Mouse (Mus musculus) cerebellum, postnatal 36 days (tissue): ENCODE data around the gene BC048403.
"Not testable (repeated sequence)": the region's sequence is repeated elsewhere in the genome, so short reads cannot be mapped to it uniquely, and the experiment has no call there.

Experiments
- DNase-seq, 2 experiments: peaks; one replicate each; pipeline ENCODE4 v3.0.0; 2021 to 2022; ENCODE audit warnings: mixed read lengths in 2 of 2

The BC048403 gene

DNA sequence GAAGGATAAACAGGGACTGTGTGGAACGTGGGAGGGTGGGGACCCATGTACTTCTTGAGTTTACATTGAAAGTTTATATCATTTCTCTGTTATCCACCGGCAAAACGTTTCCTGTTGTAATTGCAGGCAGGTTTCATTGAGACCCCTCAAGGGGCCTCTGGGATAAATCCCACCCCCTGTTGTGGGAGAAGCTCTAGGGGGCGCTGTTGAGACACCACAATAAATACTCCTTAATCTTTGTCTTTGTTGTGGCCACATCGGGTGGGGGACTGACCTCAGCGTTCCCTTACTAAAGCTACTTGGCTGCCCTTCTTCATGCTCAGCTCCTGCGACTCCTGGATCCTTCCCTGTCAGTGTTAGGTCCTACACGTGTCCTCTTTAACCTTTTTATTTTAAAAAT is 19.4 kb downstream of the BC048403 start:
- no peak for DNase-seq

DNA sequence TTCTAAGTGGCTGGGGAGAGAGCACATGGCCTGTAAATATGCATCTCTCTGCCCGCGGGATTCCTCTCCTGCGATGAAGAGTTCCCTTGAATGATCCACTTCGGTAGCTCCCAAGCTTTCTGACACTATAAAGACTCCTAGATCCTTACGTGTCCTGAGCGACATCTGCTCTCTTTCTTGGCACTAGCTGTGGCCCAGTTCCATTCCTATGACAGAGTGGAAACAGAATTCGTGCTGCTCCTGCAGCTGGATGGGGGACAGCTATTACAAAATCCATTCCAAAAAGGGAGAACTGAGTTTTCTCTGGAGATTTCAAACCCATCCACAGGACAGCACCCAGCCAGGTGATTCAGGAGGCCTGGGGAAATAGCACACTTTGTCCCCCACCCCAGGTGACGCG is 22.4 kb downstream of the BC048403 start:
- no peak for DNase-seq

DNA sequence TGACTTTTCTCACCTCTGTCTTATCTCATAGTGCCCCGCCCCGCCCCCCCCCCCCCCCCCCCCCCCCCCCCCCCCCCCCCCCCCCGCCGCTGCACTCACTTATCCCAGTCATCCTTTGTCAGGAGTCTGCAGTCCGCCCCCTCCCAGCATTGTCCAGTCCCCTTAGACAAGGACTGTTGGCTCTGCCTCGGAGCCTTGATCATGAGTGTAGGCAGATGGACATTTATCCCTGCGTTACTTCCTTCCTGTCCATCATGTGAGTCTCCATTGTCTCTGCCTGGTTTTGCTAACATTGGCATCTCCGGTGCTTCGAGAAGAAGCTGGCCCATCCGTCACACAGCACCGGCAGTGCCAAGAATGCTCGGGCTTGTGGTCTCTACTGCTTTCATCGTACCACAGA is 23.5 kb downstream of the BC048403 start:
- no peak for DNase-seq

DNA sequence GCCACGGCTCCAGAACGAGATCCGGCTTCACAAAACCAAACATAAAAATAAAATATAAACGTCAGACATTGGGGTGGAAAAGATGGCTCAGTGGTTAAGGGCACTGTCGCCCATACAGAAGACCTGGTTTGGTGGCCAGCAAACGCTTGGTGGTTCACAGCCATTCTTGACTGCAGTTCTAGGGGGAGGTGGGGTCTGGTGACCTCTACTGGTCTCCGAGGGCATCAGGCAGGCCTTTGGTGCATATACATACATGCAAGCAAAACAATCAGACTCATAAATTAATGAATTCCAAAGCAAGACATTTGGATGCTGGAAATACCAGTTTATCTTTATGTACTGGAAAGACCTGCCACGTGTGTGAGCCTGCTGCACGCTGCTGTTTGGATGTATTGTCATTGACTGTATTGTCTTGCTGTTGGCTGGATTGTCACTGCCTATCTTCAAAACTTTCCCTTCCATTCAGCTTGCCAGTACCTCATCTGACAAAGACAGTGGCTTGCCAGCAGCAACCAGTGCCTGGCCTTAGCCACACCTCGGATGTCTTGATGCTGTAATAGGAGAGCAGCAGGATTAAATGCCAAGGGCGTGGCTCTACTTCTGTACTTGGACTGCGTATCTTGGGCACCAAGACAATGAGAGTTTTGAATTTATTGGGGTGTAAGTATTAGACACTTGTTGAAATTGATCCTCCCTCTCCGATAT is 24.9 kb downstream of the BC048403 start:
- no peak for DNase-seq

DNA sequence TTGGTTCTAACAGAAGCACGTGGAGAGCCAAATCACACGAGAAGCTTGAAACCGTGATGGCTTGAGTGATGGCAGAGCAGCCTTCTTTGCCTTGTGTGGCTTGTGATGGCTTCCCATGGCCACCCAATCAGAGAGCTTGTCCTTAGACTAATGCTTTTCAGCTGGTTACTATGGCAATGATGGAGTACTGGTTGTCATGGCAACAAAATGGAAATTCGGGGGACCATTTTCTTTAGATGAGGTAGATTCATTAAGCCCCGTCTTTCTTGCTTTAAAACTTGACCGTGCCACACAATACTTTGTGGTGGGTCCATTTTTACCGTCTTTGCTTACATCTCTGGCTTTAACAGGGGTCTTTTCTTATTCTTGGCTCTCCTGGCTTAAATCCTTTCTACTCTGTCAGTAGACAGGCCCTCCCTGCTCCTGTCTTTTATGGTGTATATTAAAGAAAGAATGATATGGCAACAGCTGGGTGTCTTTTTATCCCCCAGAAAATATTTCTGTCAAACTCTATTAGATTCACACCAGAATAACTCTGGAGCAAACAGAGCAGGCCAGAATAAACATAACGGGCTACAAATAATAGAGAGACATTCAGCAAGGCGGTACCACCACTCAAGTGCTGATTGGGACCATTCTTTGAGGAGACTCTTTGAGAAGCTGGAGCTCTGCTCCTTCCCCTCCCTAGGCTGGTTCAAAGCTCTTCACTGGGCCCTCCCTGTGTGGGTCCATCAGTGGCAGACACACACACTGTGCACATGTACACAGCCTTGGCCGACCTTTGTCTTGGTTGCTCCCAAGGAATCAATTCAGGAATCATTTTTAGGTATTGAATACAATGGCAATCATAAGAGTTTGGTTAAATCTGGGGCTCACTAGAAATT is 25.7 kb downstream of the BC048403 start:
- no peak for DNase-seq

DNA sequence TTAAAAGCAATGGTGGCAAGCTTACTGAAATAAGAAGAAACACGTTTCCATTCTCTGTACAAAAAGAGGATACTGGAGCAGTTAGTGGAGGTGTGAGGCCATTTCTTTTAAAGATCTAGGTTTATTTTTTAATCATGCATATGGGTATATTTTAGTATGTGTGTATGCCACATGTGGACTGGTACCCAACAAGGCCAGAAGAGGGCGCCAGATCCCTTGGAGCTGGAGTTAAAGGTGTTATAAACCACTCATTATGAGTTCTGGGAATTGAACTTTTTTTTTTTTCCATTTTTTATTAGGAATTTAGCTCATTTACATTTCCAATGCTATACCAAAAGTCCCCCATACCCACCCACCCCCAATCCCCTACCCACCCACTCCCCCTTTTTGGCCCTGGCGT is 27.6 kb downstream of the BC048403 start:
- not testable (repeated sequence) for DNase-seq

DNA sequence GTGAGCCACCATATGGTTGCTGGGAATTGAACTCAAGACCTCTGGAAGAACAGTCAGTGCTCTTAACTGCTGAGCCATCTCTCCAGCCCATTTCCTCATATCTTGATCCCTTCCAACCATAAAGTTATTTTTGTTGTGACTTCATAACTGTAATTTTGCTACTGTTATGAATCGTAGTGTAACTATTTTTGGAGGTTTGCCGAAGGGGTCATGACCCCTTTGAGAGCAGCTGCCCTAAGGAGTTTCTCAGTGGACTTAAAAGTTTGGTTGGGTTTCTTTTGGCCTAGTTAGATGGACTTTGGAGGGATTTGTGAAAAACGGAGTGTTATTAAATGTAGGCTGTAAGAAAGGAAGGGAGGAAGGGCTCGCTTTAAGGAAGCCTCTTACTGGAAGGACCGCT is 30.0 kb downstream of the BC048403 start:
- no peak for DNase-seq

DNA sequence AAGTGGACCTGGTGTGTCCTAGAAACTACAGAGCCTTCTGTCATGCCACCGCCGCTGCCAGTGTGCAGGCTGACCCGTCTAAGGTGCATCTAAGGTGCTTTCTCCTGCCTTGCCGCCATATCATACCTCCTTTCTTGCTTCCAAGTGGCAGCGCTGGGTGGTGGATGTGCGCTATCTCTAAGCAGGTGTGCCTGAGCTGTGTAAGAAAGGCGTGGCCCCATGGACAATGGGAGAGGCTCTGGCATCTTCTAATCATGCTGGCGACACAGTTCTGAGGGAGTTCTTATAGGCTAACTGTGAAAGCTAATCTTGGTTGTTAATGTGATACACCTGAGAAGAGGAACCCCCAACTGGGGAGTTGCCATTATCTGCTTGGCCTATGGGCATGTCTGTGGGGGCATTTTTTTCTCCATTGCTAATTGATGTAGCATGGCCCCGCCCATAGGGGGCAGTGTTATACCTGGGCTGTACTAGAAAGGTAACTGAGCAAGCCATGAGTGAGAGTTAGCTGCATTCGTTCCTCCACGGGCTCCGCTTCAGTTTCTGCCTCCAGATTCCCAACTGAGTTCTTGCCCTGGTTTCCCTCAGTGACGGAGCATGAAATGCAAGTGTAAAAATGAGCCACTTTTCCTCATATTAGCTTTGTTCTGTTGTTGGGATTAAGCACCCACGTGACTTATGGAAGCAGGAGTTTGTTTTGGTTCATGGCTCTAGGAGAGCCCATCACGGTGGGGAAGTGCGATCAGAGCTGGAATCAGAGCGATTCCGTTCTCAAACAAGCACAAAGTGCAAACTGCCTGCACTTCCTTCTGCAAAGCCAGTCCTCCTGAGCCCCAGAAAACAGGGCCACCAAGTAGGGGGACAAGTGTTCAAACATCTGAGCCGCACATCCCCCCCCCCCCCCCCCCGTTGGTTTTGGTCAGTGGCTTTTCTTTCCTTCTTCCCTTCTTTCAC is 31.2 kb downstream of the BC048403 start:
- no peak for DNase-seq

DNA sequence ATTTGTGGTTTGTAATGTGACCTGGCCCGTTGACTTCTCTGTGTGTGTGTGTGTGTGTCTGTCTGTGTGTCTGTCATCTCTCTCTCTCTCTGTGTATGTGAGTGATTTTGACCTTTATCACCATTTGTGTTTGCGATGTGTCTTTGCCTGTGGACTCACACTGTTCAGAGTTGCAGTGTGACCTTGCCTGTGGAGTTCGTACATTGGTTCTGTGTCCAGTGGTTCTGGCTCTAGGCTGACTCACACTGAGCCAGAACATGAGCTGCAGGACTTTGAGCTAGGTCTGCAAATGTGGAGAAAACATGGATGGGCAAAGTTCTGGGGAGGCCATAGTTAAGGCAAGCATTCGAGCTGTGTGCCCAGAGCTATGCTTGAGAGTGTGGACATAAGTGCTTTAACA is 34.1 kb downstream of the BC048403 start:
- DNase-seq: no peak

DNA sequence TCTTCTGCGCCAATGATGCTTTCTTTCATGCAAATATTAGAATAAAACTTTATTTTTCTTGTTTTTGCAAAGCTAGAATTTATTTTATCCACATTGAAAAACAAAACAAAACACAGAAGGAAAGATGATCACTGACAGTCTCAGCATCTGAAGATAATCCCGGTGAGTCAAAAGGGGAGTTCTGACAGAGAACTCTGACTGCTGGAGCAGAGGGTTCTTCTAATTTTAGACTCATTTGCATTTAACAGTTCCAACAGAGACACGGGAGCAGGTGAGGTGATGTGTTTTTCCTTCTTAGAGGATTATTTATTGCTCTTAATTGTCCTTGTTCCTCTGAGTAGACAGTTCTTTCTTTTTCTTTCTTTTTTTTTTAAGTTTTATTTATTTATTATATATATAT is 36.3 kb downstream of the BC048403 start:
- no peak for DNase-seq

DNA sequence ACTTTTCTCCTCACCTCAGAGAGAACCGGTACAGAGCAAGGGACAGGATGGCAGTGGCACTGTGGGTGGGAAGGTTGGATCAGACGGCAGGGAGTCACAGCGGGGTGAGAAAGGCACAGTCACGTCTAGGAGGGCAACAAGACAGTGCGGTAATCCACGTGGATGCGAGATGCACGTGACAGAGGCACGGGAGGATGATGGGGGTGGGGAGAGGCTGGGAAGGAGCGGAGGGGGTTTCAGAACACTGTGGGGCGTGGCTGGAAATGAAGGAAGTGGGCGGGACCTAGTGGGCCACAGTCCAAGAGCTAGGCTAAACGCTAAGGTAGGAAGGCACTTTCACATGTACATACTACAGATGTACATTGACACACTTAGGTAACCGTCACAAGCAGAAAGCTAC is 41.4 kb downstream of the BC048403 start:
- DNase-seq: no peak

DNA sequence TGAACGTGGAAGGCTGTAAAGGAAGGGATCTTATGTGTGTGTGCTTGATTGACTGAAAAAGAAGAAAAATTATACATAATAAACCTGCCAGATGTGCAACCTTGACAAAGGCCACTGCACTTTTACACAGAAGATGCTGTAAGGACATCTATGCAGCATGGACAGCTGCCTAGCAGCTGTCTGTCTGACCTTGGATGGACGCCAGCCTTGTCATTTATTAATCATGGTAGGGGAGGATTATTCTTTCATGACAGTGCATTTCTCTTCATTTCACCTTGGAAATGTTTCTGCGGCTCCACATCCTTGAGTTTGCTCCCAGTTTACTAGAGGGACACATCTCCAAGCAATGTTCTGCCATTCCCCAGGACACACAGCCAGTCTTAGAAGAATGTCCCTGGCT is 48.8 kb downstream of the BC048403 start:
- DNase-seq: no peak

DNA sequence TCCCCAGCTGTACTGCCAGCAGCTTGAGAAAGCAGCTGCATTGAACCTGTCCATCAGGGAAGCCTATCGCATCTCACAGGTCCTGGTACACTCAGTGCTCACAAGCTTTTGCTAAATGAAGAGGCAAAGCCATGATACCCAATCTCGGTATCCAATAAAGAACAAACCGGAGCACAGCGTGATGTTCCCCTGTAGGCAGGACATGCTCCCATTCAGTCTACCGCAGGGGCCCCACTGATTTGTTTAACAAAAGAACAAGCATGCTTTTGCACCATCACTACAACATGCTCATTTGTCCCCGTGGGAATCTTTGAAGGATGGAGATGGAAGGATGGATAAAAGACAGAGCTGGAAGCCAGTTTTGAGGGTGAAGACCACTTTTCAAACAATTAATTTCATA is 50.3 kb downstream of the BC048403 start:
- no peak for DNase-seq

DNA sequence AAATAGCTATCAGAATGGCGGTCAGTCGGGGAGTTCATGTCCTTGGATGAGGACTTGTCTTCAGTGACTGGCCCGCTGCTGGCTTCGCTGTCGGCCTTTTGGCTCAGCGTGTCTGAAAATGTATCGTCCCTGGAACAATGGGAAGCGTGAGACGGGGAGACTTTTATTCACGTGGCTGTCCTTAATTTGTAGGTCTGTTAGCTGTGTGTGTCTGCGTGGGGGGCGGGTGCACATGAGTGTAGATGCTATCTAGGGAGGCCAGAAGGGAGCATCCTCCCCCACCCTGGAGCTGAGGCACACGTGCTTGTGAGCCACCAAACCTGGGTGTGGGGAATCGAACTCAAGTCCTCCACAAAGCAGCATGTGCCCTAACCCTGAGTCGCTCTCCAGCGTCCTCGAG is 52.9 kb downstream of the BC048403 start:
- DNase-seq: no peak

DNA sequence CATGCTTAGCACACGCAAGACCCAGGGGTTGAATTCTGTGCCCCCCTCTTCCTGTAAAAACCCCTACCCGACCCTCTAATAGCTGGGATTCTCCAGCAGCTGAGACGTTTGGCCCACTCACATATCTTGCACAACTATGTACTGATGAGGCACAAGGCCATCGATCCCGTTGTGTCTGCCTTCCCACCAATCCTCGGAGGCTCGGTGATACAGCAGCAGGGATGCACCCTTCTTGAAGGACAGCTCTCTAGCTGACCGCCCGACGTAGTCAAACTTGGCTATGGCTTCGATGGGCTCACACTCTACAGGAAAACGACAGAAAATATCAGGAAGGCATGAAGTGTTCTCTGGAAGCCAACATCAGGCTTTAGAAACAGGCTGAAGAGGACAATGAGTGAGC is 54.7 kb downstream of the BC048403 start:
- no peak for DNase-seq

DNA sequence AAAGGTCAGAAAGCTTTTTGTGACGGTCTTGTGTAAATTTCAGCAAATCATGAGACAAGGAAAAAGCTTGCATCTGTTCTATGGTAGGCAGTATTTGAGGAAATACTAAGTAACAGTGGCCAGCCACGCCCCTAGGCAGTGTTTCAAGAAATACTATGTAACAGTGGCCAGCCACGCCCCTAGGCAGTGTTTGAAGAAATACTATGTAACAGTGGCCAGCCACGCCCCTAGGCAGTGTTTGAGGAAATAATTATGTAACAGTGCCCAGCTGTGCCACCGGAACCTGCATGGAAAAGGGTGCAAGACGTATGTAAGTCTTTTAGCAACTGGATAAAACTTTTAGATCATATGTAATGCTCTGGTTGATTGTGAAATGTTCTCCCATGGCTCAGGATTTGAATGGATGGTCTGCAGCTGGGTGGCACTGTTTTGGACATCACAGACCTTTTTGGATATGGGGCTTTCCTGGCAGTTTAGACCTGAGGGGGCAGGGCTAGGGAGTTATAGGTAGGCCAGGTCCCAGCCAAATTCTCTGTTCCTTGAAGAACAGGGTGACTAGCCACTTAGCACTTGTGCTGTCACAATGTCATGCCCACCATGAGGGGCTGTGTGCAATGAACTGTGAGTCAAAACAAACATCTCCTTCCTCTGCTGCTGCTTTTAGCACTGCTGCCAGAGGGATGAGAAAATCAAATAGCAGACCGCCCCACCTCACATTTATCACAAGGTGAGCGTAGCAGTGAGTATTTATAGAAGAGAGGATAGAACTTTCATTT is 56.5 kb downstream of the BC048403 start:
- DNase-seq: no peak

DNA sequence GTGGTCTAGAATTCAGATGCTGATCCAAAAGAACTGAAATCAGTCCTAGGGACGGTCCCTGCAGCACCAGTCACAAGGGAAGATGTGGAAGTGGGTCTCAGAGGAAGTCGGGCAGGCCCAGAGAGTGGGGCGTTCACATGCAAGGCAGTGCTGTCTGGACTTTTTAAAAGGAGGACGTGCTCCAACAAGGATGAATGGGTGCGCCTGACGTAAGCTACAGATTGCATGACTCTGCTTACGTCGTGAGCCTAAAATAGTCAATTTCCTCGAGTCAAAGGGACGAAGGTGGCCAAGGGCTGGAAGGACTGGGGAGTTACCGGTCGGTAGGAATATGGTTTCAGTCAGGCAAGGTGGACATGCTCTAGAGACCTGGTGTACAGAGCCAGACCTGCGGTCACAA is 60.3 kb downstream of the BC048403 start:
- DNase-seq: no peak
